Mouse (Mus musculus): ENCODE data around the gene Hk1.

Hk1 gene

GRCm38 (mm10) chr10:62228126-62228525, 151.6 kb downstream of the Hk1 start:
- DNase-seq (ENCODE audit: extremely low read depth, low read depth, low spot score) = no peak

DNA sequence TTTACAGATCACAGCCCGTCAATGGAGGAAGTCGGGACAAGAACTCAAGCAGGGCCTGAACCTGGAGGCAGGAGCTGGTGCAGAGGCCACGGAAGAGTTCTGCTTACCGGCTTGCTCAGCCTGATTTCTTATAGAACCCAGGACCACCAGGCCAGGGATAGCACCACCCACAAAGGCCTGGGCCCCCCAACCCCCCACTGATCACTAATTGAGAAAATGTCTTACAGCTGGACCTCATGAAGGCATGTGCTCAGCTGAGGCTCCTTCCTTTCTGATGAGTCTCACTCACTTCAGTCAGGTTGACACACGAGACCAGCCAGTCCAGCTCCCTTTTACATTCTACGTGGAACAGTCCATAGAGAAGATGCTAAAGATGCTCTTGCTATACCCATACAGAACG, 153.9 kb downstream of the Hk1 start:
- no peak for DNase-seq (ENCODE audit: extremely low read depth, low read depth, low spot score)

DNA sequence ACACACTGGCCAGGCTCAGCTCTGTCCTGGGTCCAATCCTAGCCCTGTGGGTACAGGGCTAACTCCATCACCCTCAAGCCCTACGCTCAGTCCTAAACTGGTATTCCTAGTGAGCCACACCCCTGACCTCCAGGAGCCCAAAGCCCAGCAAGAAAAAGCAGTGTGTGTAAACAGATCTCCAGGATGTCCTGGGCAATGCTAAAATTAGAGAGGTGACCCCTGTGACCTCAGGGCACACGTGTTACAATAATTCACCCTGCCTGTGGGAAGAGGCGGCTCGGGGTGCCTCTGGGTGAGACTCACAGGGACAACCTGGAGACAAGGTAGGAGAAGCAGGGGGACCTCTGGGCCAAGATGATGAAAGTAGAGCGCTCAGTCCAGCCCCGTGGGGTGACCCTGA, 155.5 kb downstream of the Hk1 start:
- DNase-seq (ENCODE audit: extremely low read depth, low read depth, low spot score) = no peak

- DNase-seq (ENCODE audit: extremely low read depth, low read depth, low spot score) = no peak
These were observed 156.9 kb downstream of the Hk1 start for GRCm38 (mm10) chr10:62222777-62223176.

- no peak for DNase-seq (ENCODE audit: extremely low read depth, low read depth, low spot score)
These were observed 158.1 kb downstream of the Hk1 start for GRCm38 (mm10) chr10:62221647-62222046.

DNA sequence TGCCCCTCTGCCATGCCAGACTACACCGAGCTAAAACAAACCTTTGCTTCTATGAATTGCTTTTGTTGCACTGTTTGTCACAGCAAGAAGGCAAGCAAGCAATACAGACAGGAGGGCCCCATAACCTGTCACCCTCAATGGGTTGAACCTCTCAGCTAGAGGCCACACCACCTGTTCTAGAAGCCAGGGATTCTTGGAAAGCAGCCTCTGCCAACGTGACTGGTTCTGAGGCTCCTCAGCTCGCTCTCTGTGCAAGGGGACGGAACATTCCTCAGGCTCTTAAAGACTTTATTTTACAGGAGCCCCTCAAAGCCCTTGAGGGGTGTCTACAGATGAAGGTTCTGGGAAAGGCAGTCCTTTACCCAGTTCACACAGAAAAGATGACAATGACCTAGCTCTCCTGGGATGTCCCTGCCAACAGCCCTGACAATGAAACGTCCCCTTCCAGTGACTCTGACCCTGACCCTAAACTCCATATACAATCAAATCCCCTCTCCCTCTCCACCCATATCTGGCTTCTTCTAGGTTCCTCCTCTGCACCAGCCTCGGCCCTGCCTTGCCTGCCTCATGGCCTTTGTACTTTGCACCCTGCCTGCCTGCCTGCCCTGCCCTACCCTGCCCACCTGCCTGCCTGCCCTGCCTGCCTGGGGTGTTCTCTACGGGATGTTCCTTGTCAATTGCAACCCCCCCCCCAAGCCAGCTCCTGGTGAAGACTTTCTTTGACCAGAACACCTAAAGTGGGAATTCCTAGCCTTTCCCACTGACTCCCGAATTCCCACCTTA, 158.8 kb downstream of the Hk1 start:
- DNase-seq (ENCODE audit: extremely low read depth, low read depth, low spot score) = no peak

All from fat pad, adult 2 months (tissue).